Mouse (Mus musculus) limb, embryonic 13.5 days (tissue): Measurements from ENCODE around the gene Atg4a-ps. TPM values are rescaled to one million over a fixed set of nuclear protein-coding genes. Genes with fewer than 3 reads are reported as not detected.

ENCODE experiments used
- ATAC-seq: fragments of 200-750 bp; cut with Nextera tagmentation; 2 replicates; pipeline ENCODE4 v1.8.0; 2017; ENCODE audit warnings: low read depth, moderate number of reproducible peaks, moderate TSS enrichment; ENCODE audit not compliant: low FRiP score
- H3K27ac ChIP-seq: fragments of 300-500 bp; sonication (generic); 2 replicates; pipeline ENCODE4 v1.5.1; 2015; ENCODE audit warnings: inconsistent platforms, mild to moderate bottlenecking, moderate library complexity
- H3K27me3 ChIP-seq: fragments of 300-500 bp; sonication (generic); 2 replicates; pipeline ENCODE4 v1.6.1; 2015; ENCODE audit warnings: mild to moderate bottlenecking, inconsistent platforms
- H3K36me3 ChIP-seq: fragments of 300-500 bp; sonication (generic); 2 replicates; pipeline ENCODE4 v1.6.1; 2015; ENCODE audit warnings: inconsistent platforms, mild to moderate bottlenecking, moderate library complexity
- H3K4me1 ChIP-seq: fragments of 300-500 bp; sonication (generic); 2 replicates; pipeline ENCODE4 v1.6.1; 2015; ENCODE audit warnings: inconsistent platforms
- H3K4me2 ChIP-seq: fragments of 300-500 bp; sonication (generic); replicated peaks from 2 replicates; pipeline ENCODE4 v1.6.1; 2015; ENCODE audit warnings: inconsistent platforms, mild to moderate bottlenecking, moderate library complexity
- H3K4me3 ChIP-seq: fragments of 300-500 bp; sonication (generic); 2 replicates; pipeline ENCODE4 v1.5.1; 2015; ENCODE audit warnings: moderate library complexity, mild to moderate bottlenecking, inconsistent platforms
- H3K9ac ChIP-seq: fragments of 300-500 bp; sonication (generic); 2 replicates; pipeline ENCODE4 v1.6.1; 2015; ENCODE audit warnings: mild to moderate bottlenecking, inconsistent platforms
- H3K9me3 ChIP-seq: fragments of 300-500 bp; sonication (generic); 2 replicates; pipeline ENCODE4 v1.6.1; 2016; ENCODE audit warnings: inconsistent platforms
- WGBS: fragments of 180-500 bp; shearing (Covaris S2); methylation state at CpG from one replicate; pipeline ENCODE4 v1.1.7; 2015; 5-methylcytosine and 5-hydroxymethylcytosine counted together
- polyA plus RNA-seq: library from polyadenylated mRNA; unstranded; fragments of >200 nt; fragmentation: Nextera tagmentation; extraction: Ambion mirVana; gene quantifications from 2 replicates; pipeline ENCODE4 v1.2.1, GENCODE M21; 2015

Gene Atg4a-ps
- polyA plus RNA-seq, 1 experiment from 2014 or later: 0.08 TPM

DNA sequence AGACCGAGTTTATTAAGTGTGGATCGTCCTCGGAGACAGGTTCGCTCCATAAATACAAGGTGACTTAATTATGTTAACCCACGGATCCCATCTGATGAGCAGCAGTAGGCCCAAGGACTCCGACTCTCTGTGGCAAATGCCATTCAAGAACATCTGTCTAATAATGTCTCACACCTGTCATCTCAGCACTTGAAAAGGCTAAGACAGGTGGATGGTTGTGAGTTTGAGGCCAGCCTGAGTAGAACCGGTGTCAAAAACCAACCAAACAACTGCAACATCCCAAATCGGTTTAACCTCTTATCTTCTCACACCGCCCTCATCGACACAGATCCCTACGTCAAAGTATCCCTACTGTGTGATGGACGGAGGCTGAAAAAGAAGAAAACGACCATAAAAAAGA lies 20.7 kb downstream of the Atg4a-ps start:
- no peak for ATAC-seq
- Histone ChIP-seq H3K27me3 (no peaks in the 10 kb centered on the region), H3K36me3 (no peaks in the 10 kb centered on the region), H3K9ac (no peak overlapping the region), H3K9me3 (peaks cover 7% of the 10 kb centered on the region), H3K4me1 (0 out of 2 replicates have a peak, but pooled peaks cover 4% of the 10 kb centered on the region), H3K27ac (no peak overlapping the region), H3K4me2 (no peak overlapping the region), H3K4me3 (no peak overlapping the region)
- WGBS: 79% methylated on average over 13 of the region's 13 CpGs

DNA sequence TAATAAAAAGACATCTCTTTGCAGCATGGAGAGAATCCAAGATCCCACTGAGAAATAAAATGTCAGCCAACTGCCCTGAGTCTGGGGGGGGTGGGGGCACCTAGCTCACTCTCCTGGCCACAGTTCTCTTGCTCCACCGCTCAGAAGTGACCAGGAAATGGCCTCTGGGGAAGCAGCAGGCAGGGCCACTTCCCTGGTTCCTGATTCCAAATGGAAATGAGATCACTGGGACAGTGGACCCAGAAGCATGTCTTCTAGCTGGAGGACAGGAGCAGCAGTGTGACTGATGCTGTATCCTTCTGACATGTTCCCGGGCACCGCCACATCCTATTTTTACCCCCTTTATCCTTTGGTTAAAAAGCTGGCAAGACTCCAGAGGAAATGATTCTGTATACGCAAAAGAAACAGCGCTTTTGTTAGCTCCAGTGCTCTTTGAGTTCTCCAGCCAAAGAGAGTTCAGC lies 21.2 kb downstream of the Atg4a-ps start:
- Histone ChIP-seq H3K4me2 (no peak overlapping the region), H3K4me1 (0 out of 2 replicates have a peak, but pooled peaks cover 4% of the 10 kb centered on the region), H3K27ac (no peak overlapping the region), H3K27me3 (no peaks in the 10 kb centered on the region), H3K4me3 (no peak overlapping the region), H3K9ac (no peak overlapping the region), H3K9me3 (peaks cover 7% of the 10 kb centered on the region), H3K36me3 (no peaks in the 10 kb centered on the region)
- no peak for ATAC-seq
- WGBS: 68% methylated on average over 5 of the region's 5 CpGs

DNA sequence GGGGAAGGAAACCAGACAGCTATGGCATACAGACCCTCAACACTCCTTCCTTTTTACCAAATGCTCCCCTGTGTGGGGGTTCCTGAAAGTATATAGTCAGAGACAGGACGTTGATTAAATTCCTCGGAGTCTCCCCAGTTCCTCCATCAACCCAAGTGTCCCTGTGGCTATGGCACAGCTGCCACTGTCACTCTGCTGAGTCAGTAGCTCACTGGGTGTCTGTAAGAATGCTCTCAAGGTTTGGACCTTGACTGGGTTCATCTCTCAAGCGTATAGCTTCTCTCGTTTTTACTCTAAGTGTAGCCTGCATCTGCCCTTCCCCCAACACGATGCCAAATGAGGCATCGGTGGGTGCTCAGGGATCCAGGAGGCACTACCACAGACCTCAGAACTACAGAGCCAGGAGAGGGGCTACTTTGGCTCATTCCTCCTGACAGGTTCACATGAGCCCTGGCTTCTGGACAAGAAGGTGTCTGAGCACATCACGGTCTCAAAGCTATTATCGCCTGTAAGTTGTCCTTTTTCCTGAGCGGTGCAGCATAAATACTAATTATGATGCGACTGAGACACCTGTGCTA lies 21.9 kb downstream of the Atg4a-ps start:
- H3K4me1 ChIP-seq: 0 out of 2 replicates have a peak, but pooled peaks cover 4% of the 10 kb centered on the region
- no peaks in the 10 kb centered on the region for H3K27me3 ChIP-seq
- no peak overlapping the region for H3K4me3 ChIP-seq
- no peak for ATAC-seq
- 86% methylated on average over 10 of the region's 10 CpGs for WGBS
- H3K9ac ChIP-seq: no peak overlapping the region
- peaks cover 7% of the 10 kb centered on the region for H3K9me3 ChIP-seq
- no peaks in the 10 kb centered on the region for H3K36me3 ChIP-seq
- no peak overlapping the region for H3K27ac ChIP-seq
- H3K4me2 ChIP-seq: no peak overlapping the region

GRCm38 (mm10) chr3:103620101-103620500 lies 25.8 kb downstream of the Atg4a-ps start:
- no peak overlapping the region for H3K9ac ChIP-seq
- no peaks in the 10 kb centered on the region for H3K27me3 ChIP-seq
- 53% methylated on average over 11 of the region's 11 CpGs for WGBS
- no peak overlapping the region for H3K4me3 ChIP-seq
- no peak overlapping the region for H3K4me2 ChIP-seq
- ATAC-seq: no peak
- H3K27ac ChIP-seq: no peak overlapping the region
- H3K36me3 ChIP-seq: no peaks in the 10 kb centered on the region
- H3K9me3 ChIP-seq: no peaks in the 10 kb centered on the region
- H3K4me1 ChIP-seq: 0 out of 2 replicates have a peak, but pooled peaks cover 4% of the 10 kb centered on the region

- Histone ChIP-seq H3K4me2 (no peak overlapping the region), H3K4me1 (no peaks in the 10 kb centered on the region), H3K4me3 (no peak overlapping the region), H3K36me3 (no peaks in the 10 kb centered on the region), H3K27me3 (no peaks in the 10 kb centered on the region), H3K9me3 (no peaks in the 10 kb centered on the region), H3K27ac (no peak overlapping the region), H3K9ac (no peak overlapping the region)
- ATAC-seq: no peak
- 14% methylated on average over 6 of the region's 6 CpGs for WGBS
These were observed 28.9 kb downstream of the Atg4a-ps start for GRCm38 (mm10) chr3:103616981-103617380.

DNA sequence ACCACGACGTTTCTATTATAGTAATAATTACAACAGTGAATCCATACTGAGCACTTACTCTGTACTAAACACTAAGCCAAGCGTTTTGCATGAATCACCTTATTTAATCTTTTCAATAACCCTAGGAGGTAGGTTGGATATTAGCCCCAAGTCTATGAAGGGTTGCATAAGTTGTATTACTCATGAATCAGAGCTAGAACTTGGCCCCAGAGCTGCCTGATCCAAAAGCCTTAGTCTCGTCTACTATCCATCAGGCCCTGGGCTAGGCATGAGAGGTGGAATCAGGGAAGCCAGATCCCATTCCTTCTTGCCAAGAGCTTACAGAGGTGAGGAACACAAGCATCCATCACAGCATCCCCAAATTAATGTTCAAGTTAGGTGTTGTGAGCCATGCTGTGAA lies 30.2 kb downstream of the Atg4a-ps start:
- Histone ChIP-seq H3K4me1 (no peaks in the 10 kb centered on the region), H3K4me2 (no peak overlapping the region), H3K27me3 (no peaks in the 10 kb centered on the region), H3K27ac (no peak overlapping the region), H3K36me3 (no peaks in the 10 kb centered on the region), H3K9ac (no peak overlapping the region), H3K4me3 (no peak overlapping the region), H3K9me3 (no peaks in the 10 kb centered on the region)
- no peak for ATAC-seq
- 74% methylated on average over 4 of the region's 4 CpGs for WGBS

- H3K9ac ChIP-seq: no peak overlapping the region
- H3K27ac ChIP-seq: no peak overlapping the region
- 68% methylated on average over 9 of the region's 9 CpGs for WGBS
- no peak overlapping the region for H3K4me2 ChIP-seq
- H3K27me3 ChIP-seq: no peaks in the 10 kb centered on the region
- no peaks in the 10 kb centered on the region for H3K36me3 ChIP-seq
- no peak overlapping the region for H3K4me3 ChIP-seq
- H3K4me1 ChIP-seq: no peaks in the 10 kb centered on the region
- no peak for ATAC-seq
- H3K9me3 ChIP-seq: no peaks in the 10 kb centered on the region
These were observed 33.1 kb downstream of the Atg4a-ps start for GRCm38 (mm10) chr3:103612636-103613355.

DNA sequence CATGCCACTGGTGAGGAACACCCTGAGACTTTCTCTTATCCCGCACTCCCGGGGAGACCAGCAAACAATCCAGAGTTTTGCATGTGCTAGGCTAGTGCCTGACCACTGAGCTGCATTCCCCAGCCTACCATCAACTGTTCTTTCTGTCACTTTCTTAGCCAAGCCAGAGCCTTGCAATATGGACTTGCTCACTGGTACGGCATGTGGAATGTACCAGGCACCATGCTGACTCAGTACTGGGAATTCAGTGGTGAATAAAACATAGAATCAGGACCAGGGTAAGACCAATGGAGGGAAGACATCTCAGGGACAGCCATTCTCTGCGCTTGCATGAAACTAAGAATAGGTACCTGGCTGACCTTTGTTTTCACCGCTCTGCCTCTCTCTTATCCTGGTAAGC lies 35.6 kb downstream of the Atg4a-ps start:
- H3K27me3 ChIP-seq: no peaks in the 10 kb centered on the region
- 93% methylated on average over 5 of the region's 5 CpGs for WGBS
- no peak overlapping the region for H3K4me2 ChIP-seq
- no peak for ATAC-seq
- no peak overlapping the region for H3K9ac ChIP-seq
- H3K4me3 ChIP-seq: no peak overlapping the region
- 0 out of 2 replicates have a peak, but pooled peaks cover 5% of the 10 kb centered on the region for H3K4me1 ChIP-seq
- no peaks in the 10 kb centered on the region for H3K9me3 ChIP-seq
- no peaks in the 10 kb centered on the region for H3K36me3 ChIP-seq
- H3K27ac ChIP-seq: no peak overlapping the region

GRCm38 (mm10) chr3:103606660-103607595 lies 38.9 kb downstream of the Atg4a-ps start:
- no peak overlapping the region for H3K27ac ChIP-seq
- peaks cover 6% of the 10 kb centered on the region; the same call in 1 of the 2 replicates for H3K4me1 ChIP-seq
- WGBS: 71% methylated on average over 13 of the region's 13 CpGs
- no peak overlapping the region for H3K4me2 ChIP-seq
- H3K4me3 ChIP-seq: no peak overlapping the region
- no peak overlapping the region for H3K9ac ChIP-seq
- H3K27me3 ChIP-seq: no peaks in the 10 kb centered on the region
- no peaks in the 10 kb centered on the region for H3K36me3 ChIP-seq
- ATAC-seq: no peak
- H3K9me3 ChIP-seq: no peaks in the 10 kb centered on the region

DNA sequence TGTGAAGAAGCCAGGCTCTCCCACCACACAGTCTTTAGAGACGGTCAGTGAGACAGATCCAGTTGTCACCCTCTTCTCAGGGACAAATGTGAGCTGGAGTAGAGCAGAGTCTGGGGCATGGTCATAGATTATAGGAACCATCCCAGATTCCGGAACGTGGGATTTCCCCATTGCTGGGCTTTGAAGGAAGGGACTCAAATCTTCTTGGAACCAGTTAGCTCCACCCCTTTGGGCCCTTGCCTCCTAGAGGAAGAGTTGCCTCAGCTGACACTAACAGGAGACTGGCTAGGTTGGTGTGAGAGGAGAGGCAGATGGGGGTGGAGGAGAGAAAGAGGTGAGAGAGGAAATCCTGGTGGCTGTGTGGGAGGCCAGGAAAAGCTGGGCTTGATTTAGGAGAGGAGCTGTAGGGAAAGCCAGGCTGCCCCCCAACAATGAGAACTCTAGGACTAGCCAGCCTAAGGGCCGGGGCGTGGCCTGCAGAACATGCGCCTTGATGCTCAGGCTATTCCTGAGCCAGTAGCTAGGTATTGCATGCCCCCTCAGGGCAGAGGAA lies 39.7 kb downstream of the Atg4a-ps start:
- Histone ChIP-seq H3K4me2 (no peak overlapping the region), H3K4me3 (no peak overlapping the region), H3K9me3 (no peaks in the 10 kb centered on the region), H3K9ac (no peak overlapping the region), H3K36me3 (no peaks in the 10 kb centered on the region), H3K27me3 (no peaks in the 10 kb centered on the region), H3K4me1 (peaks cover 13% of the 10 kb centered on the region; the same call in 1 of the 2 replicates), H3K27ac (no peak overlapping the region)
- 86% methylated on average over 6 of the region's 6 CpGs for WGBS
- ATAC-seq: no peak

DNA sequence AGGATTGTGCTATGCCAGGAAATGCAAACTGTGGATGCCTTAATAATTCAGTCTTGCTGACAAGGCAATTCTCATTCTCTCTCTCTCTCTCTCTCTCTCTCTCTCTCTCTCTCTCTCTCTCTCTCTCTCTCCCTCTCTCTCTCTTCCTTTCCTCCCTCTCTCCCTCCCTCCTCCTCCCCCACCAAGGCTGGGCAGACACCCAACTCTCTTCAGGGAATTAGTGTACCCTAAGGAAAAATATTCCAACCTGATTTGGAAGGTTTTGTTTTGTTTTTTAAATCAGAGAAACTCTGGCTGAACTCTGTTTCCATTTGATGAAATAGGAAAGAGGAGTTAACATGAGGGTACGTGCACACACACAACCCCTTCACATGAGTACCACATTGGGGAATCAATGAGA lies 44.3 kb downstream of the Atg4a-ps start:
- no peak for ATAC-seq
- Histone ChIP-seq H3K27me3 (no peaks in the 10 kb centered on the region), H3K4me3 (no peak overlapping the region), H3K36me3 (no peaks in the 10 kb centered on the region), H3K9ac (no peak overlapping the region), H3K4me1 (peaks cover 16% of the 10 kb centered on the region; the same call in 1 of the 2 replicates), H3K27ac (no peak overlapping the region), H3K9me3 (no peaks in the 10 kb centered on the region), H3K4me2 (no peak overlapping the region)
- whole genome bisulfite sequencing: 79% methylated on average over 1 of the region's 1 CpGs
